Mouse (Mus musculus) cerebellum, adult (tissue): ENCODE measurements around the gene Mkrn3.

Experiments used
- ATAC-seq: cut with Nextera tagmentation; 2 replicates; pipeline ENCODE4 v1.9.2; 2017; ENCODE audit warnings: mild to moderate bottlenecking, moderate library complexity, mixed read lengths; ENCODE audit not compliant: insufficient number of reproducible peaks, low FRiP score, low TSS enrichment

Mkrn3 gene

DNA sequence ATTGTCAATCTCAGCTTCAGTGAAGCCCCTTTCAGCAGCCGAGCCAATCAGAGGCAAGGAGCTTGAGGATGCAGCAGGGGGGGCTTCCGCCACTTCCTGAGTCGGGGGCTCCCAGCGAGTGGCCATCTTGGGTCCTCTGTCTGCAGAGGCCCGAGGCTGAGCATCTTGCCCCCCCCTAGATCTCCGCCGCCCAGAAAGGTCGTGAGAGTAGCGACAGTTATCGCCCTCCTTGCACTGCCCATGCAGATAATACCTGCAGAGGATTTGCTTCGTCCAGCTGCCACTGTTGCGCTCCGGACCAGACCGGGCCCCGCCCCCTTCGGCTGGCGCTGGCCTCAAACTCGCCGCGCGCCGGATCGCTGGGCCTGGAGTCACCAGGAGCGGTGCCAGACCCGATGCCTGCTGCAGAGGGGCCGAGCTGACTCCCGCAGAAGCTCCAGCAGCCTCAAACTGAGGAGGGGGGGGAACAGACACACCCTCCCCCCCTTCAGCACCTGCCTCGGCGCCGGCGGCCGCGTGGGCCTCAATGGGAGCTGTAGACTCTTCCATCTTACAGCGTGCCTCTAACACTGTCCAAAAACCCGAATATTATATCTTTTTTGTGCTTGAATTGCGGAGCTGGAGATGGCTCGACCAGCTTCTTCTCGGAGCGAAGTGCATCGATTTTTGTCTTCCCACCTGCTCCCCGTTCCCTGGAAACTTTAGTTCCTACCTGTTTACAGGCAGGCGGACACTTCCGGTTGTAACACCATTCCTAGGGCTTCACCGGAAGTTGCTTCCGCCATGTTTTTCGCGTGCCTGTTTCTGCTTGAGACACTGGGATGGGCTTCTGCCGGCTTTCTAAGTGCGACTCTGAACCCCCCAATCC is at the start of gene Mkrn3:
Mkrn3 (minus strand) TSS at position 647 of the 868 bp plus-strand sequence.
- no peak; the same call in 1 of the 2 replicates for ATAC-seq

DNA sequence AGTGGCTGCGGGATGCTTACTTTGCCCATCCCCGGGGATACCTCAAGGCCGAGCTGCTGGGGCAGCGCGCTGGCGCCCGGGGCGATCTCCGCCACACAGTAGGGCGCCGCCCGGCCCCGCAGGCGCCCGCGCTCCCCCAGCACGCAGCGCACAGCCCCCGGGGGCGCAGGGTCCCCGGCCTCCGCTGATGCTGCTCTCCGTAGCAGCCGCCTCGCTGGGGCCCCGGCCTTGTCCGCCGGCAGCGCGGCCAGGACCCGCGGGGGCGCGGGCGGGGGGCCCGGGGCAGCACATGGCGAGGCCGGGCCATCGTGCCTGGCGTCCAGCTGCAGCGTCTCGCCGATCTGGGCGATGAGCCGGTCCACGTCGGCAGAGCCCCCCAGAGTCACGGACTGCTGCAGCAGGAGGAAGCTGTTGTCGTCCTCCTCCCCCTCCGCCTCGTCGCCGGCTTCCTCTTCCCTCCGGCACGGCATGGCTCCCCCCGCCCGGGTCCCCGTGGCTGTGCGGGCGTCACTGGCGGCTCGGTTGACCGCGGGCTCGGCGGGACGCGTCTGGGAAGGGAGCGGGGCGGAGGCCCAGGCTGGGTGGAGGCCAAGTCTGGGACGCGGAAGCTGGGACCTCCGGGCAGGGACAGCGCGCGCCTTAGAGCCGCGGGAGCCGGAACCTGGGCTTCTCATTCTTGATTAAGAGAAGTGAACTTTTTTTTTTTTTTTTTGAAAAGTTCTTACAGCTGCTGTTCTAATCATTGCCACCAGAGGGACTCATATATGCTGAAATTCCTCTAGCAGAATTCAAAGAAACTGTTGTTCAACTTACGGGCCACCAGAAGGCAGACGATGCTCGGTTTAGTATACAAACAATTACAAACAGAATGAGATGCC is 44.2 kb upstream of the Mkrn3 start, which contains the start of gene Peg12:
Peg12 (minus strand) TSS at position 633 of the 878 bp plus-strand sequence.
- ATAC-seq = no peak

DNA sequence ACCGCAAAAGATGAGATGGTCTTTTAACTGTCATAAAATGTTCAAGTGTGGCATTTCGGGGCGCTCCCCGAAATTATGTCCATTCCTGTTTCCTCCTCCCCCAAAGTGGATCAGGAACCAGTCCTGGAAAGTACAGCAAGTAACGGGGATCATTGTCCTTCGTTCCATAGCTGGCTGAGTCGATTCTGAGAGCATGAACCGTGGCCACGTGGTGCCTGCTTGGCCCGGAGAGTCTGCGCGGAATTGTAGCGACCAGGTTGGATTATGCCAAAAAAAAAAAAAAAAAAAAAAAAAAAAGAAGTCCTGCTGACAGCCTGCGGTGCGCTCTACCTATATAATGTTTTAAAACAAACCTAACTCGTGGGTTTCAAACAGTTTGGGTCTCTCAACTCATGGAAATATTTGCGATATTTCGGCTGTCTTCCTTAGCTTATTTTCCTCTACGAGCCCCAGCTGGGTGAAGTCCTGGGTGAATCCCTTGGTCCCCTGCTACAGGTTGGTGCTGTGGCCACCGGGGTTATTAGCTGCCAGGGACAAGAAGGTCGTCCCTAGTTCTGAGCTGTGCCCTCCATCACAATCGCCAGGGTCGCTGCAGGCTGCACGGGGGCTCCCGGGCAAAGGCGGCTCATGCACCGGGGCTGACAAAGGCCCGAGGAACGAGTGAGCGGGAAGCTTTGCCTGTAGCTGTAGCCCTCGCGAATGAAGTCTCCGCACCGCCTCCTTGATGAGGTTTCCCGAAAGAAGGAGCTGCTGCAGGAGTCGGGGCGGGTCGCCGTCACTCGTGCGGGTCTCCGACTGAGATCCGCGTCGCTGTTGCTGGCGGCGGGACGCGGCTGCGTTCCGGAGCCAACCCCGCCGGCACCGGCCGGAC is 43.3 kb upstream of the Mkrn3 start:
- ATAC-seq = no peak

DNA sequence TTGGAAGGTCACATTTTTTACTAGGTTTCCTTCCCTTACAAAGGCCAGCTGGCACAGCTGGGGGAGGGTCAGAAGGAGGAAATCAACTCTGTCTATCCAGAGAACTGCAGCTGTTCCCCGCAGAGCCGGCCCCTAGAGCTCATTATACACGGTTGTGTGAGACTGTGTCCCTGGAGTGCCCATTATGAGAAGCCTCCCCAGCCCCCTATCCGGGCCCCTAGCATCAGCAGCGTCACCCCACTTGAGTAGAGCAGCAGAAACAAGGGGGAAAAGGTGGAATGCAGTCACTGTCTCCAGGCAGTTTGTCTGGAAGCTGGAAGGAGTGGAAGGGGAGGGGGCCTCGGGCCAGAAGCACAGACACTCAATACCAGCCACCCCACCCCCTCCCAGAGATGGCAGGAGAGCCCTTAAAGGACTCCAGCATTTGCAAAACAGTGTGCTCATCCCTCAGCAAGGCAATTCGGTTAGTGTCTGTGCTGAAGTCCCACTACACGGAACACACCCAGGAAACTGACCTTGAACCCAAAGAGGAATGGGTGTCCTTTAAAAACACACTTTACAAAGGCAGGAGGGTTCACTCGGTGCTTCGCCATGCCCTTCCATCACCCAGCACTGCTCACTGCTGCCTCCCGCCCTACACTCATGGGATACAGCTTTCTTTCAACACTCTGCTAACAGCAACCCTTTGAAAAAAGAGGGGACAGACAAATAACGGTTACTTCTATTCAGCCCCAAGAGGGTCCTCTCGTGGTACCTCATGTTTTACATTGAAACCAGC is 42.5 kb upstream of the Mkrn3 start:
- ATAC-seq = no peak

DNA sequence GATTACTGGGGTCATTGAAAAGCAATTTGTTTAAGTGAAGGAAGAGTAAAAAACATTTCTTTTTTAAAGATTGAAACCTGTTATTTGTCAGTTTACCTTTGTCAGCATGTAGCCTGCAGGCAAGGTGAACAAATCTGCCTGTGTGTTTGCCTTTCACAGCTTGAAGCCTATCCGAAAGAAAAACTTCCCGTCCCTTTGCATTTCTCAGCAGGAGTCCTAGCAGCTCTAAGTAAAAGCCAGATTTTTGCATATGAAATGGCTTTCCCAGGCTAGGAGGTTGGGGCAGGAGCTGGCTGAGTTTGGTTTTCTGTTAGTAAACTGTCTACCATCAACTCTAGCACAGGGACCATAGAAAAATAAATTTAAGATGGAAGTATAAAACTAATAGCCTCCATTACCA is 32.4 kb upstream of the Mkrn3 start:
- no peak for ATAC-seq

DNA sequence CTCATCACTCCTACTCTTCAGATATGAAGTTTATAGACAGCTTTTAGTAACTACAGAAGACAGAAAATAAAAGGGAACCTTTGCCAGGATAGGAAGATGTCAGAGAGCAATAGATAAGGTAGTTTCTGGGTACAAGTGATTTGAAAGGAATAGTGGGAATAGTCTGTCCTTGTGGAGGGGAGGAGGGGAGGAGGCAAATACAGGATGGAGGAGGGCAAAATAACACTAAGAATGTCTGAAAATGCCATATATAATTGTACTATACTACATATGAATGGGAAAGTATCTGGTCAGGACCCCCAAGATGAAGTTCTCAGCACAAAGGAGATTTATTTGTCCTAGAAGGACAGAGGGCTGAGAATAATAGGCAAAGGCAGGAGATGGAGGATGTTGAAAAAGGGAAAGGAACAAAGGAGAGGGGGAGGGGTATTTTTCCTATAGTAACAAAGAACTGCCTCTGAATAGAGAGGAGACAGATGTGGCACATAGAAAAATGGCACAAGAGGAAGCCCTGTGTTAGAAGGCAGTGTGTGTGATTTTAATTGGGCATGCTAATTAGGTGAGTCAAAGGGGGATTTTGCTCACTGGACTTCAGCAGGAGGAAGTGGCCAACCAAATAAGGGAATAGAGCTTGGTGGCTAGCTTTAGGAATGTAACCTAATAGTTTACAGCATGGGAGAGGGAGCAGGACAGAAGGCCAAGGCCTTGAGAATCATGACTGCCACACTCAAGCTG is 25.7 kb upstream of the Mkrn3 start:
- ATAC-seq = no peak

DNA sequence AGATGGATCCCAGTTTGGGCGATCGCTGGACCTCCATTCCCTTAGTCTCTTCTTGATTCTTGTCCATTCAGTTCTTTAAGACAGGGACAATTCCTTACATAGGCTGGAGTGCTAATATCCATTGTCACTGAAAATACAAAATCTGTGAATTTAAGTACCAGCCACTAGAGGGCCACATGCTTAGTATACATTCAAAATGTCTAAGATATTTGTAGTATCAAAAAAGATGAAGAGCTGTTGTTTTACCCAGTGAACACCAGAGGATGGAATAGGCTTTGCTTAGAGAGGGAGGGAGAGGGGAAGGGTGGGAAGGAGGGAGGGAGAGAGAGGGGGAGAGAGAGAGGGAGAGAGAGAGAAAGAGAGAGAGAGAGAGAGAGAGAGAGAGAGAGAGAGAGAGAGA is 16.5 kb upstream of the Mkrn3 start:
- no peak for ATAC-seq

DNA sequence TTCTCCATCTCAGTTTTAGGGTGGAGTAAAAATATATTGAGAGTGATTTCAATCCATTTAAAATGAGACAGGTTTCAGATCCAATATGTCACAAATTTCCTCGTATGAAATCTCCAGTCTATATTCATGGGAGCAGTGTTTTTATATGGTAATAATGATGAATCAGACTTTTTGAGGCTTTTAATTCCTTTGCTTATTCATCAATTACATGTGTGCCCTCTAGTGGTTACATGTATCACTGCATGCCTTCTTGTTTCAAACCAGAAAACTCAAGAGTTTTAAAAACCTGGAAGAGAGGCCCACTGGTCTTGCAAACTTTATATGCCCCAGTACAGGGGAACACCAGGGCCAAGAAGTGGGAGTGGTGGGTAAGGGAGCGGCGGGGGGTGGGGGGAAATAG is 13.3 kb upstream of the Mkrn3 start:
- no peak for ATAC-seq

DNA sequence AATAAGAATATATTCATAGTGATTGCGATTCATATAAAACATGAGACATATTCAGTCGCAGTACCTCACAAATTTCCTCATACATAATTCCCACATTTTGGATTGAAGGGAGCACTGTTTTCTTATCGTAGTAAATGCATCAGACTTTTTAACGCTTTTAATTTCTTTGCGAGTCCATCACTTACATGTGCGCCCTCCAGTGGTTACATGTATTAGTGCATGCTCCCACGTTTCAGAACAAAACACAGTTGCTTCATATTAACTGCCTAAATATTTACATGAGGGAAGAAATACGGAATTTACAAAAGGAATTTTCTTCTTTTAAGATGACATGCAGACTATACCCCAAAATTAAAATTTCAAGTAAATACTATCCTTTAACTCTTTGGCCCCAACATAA is 8.4 kb upstream of the Mkrn3 start:
- no peak for ATAC-seq

DNA sequence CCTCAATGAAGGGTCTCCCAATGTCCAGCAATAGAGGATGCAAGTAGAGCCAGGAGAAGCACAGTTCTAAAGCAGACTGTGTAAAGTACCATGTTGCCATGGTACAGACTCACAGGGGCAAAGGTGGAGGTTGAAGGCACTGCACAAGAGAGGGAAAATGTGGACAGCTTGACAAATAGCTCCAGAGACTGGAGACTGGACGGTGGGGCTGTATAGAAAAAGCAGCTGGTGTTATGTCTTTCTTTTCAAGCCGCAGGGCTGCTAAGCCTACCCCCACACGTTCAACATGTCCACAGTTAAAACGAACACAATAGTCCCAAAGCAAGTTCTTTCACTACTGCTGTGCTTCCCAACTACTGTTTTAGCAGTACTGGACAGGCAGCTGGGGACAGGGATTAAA is 3.3 kb upstream of the Mkrn3 start:
- ATAC-seq = no peak

DNA sequence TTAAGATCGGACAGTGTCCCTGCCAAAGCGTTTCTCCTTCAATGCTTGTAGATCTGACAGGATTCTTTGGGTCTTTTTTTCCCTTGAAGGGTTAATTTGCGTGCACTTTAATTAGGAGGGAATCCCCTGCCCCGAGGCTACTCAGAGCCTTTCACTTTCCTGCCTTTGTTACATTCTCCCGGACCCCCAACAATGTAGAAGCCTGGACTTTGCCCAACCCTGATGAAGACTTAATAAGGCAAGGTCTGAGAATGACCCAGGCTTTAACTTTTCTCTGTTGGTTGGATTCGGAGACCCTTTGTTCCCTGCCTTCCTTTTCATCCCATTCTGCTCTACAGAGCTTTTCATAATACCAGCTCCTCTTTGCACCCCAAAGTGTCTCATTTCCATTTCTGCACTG is 627 bp upstream of the Mkrn3 start:
- no peak for ATAC-seq

DNA sequence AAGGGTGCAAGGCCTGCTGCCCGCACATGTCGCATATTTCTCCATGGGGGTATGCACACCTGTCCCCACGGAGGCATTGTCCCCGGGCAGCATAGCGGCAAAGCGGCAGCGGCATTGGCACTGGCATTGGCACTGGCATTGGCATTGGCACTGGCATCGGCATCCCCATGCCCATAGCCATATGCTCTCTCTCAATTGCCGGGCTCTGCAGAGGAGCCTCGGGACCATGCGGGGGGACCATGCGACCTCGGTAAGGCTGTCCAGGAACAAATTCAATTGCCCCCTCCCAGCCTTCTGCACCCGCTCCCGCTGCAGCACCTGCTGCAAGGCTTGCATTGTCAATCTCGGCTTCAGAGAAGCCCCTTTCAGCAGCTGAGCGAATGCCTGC is 840 bp downstream of the Mkrn3 start:
- ATAC-seq = no peak

DNA sequence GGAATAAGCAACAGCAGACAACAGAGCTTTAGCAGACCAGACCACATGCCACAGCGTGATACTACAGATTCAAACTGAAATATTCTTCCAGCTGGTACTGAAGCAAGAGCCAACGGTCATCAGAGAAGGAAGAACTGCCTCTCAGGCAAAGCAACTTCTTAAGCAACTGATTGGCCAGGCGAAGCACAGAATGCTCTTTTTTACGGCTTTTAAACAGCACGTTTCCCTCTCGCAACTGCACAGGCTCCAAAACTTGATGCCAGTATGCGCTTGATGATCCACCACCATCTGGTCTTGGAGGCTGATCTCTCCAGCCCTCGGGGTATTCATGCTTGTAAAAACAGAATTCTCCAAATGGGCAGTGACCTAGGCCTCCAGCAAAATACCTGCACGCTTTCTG is 1.6 kb downstream of the Mkrn3 start:
- ATAC-seq = no peak

DNA sequence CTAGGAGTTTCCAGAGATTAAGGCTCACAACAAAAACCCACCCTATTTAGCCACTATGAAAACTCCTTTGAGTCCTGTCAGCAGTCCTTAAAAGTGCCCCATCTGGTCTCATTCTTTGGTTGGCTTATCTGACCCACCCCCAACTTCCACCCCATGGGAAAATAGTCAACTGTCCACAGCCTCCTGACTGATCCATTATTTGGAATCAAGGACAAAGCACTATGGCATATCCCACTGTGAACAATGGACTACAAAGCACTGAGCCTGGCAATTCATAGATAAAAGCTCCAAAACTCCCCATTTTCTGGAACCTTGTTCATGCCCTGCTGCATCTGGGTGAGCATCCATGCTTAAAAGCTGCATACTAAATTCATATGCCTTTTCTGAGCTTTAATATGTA is 3.8 kb downstream of the Mkrn3 start:
- ATAC-seq = no peak

DNA sequence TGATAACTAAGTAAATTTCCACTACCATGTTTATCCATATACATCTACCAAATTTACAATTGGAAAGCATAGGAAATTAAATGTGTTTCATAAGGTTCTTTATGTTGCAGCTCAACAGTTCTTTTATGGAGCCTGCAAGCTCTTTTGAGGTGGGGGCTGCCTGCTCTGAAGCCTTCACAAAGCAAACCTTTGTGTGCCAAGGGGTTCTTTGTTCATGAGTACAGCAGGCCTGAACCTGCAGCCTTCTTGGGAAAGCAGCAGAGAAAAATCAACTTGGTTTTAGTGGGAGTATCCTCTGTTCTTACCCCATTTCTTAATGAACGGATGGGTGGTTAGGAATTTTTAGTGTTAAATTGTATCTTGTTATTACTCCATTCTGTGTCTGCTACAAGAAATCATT is 4.7 kb downstream of the Mkrn3 start:
- no peak for ATAC-seq

DNA sequence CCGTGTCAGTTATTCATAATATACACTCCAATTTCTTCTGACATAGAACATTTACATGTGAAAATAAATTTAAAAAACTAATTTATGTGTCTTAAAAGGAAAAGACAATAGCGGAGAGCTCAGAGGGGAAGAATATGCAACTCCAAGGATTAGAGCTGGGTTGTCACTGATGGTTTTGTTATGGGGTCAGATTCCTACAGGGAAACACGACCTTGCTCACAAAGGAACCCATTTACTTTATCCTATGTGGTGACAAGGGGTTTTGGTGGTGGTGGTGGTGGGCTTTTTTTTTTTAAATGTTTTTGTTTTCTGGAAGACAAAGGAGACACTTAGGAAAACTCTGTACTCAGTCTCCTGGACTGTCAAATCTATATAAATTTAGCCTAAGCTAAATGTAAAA is 12.1 kb downstream of the Mkrn3 start:
- ATAC-seq = no peak

DNA sequence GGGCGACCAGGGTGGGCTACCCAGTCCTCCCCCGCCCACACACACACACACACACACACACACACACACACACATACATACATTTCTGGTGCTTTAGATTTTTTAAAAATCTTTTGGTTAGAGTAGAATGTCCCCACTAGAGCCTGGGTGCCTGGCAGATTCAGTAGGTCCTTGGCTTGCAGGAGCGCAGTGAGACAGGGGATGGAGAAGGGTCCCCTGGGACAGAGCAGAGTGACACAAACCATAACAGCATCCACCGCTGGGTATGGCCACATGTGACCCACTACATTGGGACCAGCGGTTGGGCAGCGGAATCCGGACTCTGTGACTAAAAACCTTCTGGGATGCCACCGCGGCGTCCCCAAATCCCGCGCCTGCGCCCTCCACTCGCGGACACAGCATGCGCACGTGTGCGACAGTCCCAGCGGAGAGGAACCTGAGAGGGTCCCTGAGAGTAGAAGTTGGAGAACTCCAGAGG is 13.3 kb downstream of the Mkrn3 start:
- ATAC-seq = no peak

DNA sequence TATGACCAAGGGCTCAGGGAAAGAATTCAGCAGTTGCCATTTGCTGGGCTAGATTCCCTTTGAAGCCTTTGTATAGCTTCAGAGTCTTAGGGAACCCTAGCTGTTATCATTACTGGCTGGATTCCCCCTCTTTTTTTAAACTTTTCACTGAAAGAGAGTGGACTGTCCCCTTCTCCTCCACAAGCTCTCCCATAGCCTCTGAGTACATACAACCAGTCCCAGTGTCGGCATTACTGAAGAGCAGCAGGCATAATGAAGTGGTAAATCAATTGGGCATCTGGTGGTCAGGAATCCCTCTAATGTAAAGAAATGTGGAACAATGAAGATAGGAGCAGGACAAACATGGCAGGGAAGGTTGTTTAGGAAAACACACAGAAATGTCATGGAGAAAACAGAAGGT is 27.7 kb downstream of the Mkrn3 start:
- no peak for ATAC-seq

DNA sequence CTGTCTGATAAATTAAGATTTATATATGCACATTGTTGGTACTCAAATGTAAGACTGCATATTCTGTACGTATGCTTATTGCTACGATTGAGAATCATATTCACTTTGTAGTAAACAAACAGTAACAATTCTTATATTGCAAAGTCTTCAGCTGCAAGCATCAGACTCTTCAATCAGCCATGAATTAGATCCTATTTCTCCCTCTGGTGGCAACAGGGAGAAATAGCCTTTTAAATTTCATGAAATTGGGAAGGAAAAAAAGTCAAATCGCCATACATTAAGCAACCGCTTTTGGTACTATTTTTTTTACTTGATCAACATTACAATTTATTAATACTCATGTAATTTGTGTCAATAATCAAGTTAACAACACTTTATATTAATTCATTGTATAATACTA is 31.6 kb downstream of the Mkrn3 start:
- ATAC-seq = no peak
